In the genomic region with DNA sequence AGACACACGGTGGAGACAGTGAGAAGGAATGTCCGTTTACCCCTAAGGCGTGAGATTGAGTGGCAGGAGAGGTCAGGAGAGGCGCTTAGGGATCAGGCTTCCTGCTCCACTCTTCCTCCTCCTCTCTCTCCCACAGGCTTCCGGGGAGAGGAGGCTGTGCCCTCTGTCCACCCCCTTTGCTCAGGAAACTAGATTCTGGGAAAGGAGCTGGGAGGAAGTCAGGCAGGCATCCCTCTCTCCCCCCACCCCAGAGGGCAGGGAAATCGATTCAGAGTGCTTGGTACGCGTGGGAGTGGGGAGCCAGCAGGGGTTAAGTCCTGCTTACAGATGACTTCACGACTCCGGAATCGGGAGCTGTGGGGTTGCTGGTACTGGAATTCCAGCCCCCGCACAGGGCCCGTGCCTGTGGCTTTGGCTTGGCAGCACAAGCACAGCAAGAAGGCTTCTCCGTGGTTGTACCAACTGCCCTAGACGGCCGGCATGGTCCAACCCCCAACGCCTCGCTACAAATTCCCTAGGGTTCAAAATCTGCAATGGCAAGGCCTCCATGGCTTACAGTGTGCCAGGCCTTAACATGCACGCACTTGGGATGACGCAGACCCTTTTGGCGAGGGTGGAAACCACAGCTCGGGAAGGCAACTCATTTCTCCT, we compare ENCODE assay signal across 9 mouse cellular contexts. TPM values are rescaled to one million over a fixed set of nuclear protein-coding genes. Genes with fewer than 3 reads are reported as not detected.
DNase-seq lines count a peak whose midpoint lies in the region; ATAC-seq and TF ChIP-seq lines count a peak whose summit lies in the region.
"Had no signal": no experiment of that assay in that cellular context is flagged by ENCODE, and none has a peak within 500 bp of the region (broad histone marks: within the 10 kb centered on the region; RNA-seq: fewer than 3 reads in every experiment).

No protein-coding gene starts in this region.

- peaks cover 69% of the 10 kb centered on the region for H3K4me1 ChIP-seq in kidney, postnatal 0 days (replicated peaks; ENCODE audit: insufficient read depth, low read length)
- H3K4me1 ChIP-seq: hindbrain, embryonic 15.5 days had no signal

- H3K4me3 ChIP-seq in left cerebral cortex, adult 2 months: no peak overlapping the region
- no peak overlapping the region for H3K4me3 ChIP-seq in kidney, postnatal 0 days (replicated peaks; ENCODE audit: low read depth, low read length)
- H3K4me3 ChIP-seq: hindbrain, embryonic 15.5 days had no signal

- no peaks in the 10 kb centered on the region for H3K27me3 ChIP-seq in kidney, postnatal 0 days (ENCODE audit: insufficient read depth, low read length)
- H3K27me3 ChIP-seq: hindbrain, embryonic 15.5 days had no signal

- H3K36me3 ChIP-seq in kidney, postnatal 0 days (ENCODE audit: insufficient read depth, low read length): peaks cover 10% of the 10 kb centered on the region; the same call in 1 of the 2 replicates
- H3K36me3 ChIP-seq: hindbrain, embryonic 15.5 days had no signal

- TF ChIP-seq CTCF in left cerebral cortex, adult 2 months (IDR thresholded peaks at IDR 0.05): no peak
- TF ChIP-seq CTCF in kidney, postnatal 0 days (IDR thresholded peaks at IDR 0.05; ENCODE audit: low read depth): no peak

- ATAC-seq in kidney, postnatal 0 days (replicated peaks; ENCODE audit: low FRiP score, low read depth): 0 out of 2 replicates have a peak, but pooled peaks have one; percentile 4

- H3K27ac ChIP-seq in left cerebral cortex, adult 2 months: peak overlapping the region; percentile 32; the same call in 1 of the 2 replicates
- peak overlapping the region; percentile 93 for H3K27ac ChIP-seq in kidney, postnatal 0 days
- H3K27ac ChIP-seq: hindbrain, embryonic 15.5 days had no signal

- H3K4me2 ChIP-seq in kidney, postnatal 0 days (ENCODE audit: low read length): peak overlapping the region; percentile 43
- H3K4me2 ChIP-seq: hindbrain, embryonic 15.5 days had no signal

- intact Hi-C loops in left cerebral cortex, adult 2 months (cut with DNase I): no loop called here
- intact Hi-C loops in left cerebral cortex, postnatal 14 days (cut with DNase I): no loop called here

- 11% methylated on average over 22 of the region's 22 CpGs for WGBS in kidney, postnatal 0 days

- no peak for DNase-seq in left cerebral cortex, adult 2 months (ENCODE audit: extremely low spot score in 1 of 2, low spot score in 2 of 2)
- no peak for DNase-seq in left cerebral cortex, adult 9 months (ENCODE audit: low spot score in 2 of 2)
- DNase-seq in heart, adult 11 months: peak; percentile 95
- peak; percentile 87 for DNase-seq in kidney, postnatal 0 days (ENCODE audit: low spot score)
- peak; percentile 70 for DNase-seq in skeletal muscle tissue, adult 2 months (ENCODE audit: low read depth, low spot score)
- no peak for DNase-seq in thymus, adult 18-20 months
- no peak for DNase-seq in thymus, postnatal 4 days
- DNase-seq in left cerebral cortex, postnatal 14 days (ENCODE audit: low spot score in 2 of 2): no peak

- H3K9me3 ChIP-seq in kidney, postnatal 0 days (replicated peaks; ENCODE audit: low read length): no peaks in the 10 kb centered on the region
- H3K9me3 ChIP-seq: hindbrain, embryonic 15.5 days had no signal

- H3K9ac ChIP-seq in kidney, postnatal 0 days (ENCODE audit: low read depth, low read length): peak overlapping the region; percentile 45
- H3K9ac ChIP-seq: hindbrain, embryonic 15.5 days had no signal

RNA-seq across cellular contexts. Expression of a gene that starts 11.0 kb away (rescaled TPM):
- total RNA-seq in left cerebral cortex, adult 2 months (2021): 10 to 100 TPM; 78.7 to 93.2 TPM
- 183 and 227 TPM in 2 replicates for polyA plus RNA-seq in kidney, postnatal 0 days (2015; fragmentation: Nextera tagmentation; extraction: Ambion mirVana)
- total RNA-seq in left cerebral cortex, postnatal 14 days (2021): 10 to 100 TPM; 60.0 to 79.0 TPM

RNA-seq across cellular contexts. Expression of a gene that starts 24.1 kb away (rescaled TPM):
- 10 to 100 TPM; 40.8 to 41.3 TPM for total RNA-seq in left cerebral cortex, adult 2 months (2021)
- 83.0 and 83.1 TPM in 2 replicates for polyA plus RNA-seq in kidney, postnatal 0 days (2015; fragmentation: Nextera tagmentation; extraction: Ambion mirVana)
- 10 to 100 TPM; 38.0 to 44.4 TPM for total RNA-seq in left cerebral cortex, postnatal 14 days (2021)

RNA-seq across cellular contexts. Expression of a gene that starts 27.7 kb away (rescaled TPM):
- 10 to 100 TPM; 10.4 to 11.0 TPM for total RNA-seq in left cerebral cortex, adult 2 months (2021)
- polyA plus RNA-seq in kidney, postnatal 0 days (2015; fragmentation: Nextera tagmentation; extraction: Ambion mirVana): 0.46 and 0.62 TPM in 2 replicates
- 10 to 100 TPM; 13.4 to 15.0 TPM for total RNA-seq in left cerebral cortex, postnatal 14 days (2021)

RNA-seq across cellular contexts. Expression of a gene that starts 28.1 kb away (rescaled TPM):
- 10 to 100 TPM; 10.2 to 14.1 TPM for total RNA-seq in left cerebral cortex, adult 2 months (2021)
- polyA plus RNA-seq in kidney, postnatal 0 days (2015; fragmentation: Nextera tagmentation; extraction: Ambion mirVana): 22.8 and 23.3 TPM in 2 replicates
- 10 to 100 TPM in 1 of 2 experiments, 1 to 10 TPM in 1; 1.9 to 12.2 TPM for total RNA-seq in left cerebral cortex, postnatal 14 days (2021)

RNA-seq across cellular contexts. Expression of a gene that starts 29.7 kb away (rescaled TPM):
- under 1 TPM; 0.20 to 0.23 TPM for total RNA-seq in left cerebral cortex, adult 2 months (2021)
- polyA plus RNA-seq in kidney, postnatal 0 days (2015; fragmentation: Nextera tagmentation; extraction: Ambion mirVana): not detected in 2 replicates
- total RNA-seq in left cerebral cortex, postnatal 14 days (2021): under 1 TPM; 0.32 to 0.42 TPM

Comparison
In these comparisons a context has a peak if more than half of its experiments do, and no peak if none do; other contexts are left out.
1. DNase-seq: peak in heart, adult 11 months (single experiment), kidney, postnatal 0 days (single experiment) and skeletal muscle tissue, adult 2 months (single experiment); none in left cerebral cortex, adult 2 months (0 of 2), left cerebral cortex, adult 9 months (0 of 2), thymus, adult 18-20 months (0 of 2), thymus, postnatal 4 days (single experiment) and left cerebral cortex, postnatal 14 days (0 of 2).